Mouse (Mus musculus) CD4-positive helper T cell, adult 2 months (primary cell): ENCODE results near the gene Crim1.

Experiments
- DNase-seq: peaks from one replicate; pipeline ENCODE4 v3.0.0-alpha.2; 2012; ENCODE audit warnings: low read depth, missing footprints, low spot score

The Crim1 gene

DNA sequence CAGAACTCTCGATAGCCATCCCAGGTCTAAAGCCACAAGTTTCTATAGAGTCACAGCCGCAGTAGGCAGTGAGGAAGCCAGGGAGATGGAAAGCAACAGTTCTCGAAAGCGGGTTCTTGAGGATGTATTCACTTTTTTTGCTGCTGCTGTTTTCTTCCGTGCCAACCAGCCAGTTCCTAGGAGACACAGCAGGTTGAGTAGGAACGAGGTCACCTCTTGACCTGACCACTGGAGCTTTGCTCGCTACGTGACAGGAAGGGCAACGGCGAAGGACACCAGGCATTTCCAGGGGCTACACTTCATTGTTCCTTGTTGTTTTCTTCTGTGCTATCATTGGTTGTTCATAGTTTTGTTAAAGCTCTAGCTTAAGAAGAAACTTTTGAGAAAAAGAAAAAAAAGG, 174.7 kb downstream of the Crim1 start:
- no peak for DNase-seq

DNA sequence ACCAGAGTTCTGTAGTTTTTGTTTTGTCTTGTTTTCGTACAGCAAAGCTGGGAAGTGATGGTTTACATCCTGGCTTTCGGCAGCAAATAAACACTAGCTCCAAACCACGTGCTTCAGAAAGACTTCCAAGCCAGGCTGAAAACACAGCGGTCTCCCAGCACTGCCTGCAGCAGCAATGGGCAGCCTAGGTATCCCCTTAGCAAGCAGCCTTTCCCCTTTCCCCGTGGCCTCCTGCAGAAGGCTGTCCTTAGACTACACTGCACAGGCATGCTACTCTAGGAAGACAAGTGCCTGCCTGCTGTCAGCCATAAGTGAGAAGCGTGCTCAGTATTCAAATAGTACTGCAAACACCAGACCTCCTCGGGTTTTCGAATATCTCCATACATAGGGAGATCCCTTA, 176.5 kb downstream of the Crim1 start:
- no peak for DNase-seq

DNA sequence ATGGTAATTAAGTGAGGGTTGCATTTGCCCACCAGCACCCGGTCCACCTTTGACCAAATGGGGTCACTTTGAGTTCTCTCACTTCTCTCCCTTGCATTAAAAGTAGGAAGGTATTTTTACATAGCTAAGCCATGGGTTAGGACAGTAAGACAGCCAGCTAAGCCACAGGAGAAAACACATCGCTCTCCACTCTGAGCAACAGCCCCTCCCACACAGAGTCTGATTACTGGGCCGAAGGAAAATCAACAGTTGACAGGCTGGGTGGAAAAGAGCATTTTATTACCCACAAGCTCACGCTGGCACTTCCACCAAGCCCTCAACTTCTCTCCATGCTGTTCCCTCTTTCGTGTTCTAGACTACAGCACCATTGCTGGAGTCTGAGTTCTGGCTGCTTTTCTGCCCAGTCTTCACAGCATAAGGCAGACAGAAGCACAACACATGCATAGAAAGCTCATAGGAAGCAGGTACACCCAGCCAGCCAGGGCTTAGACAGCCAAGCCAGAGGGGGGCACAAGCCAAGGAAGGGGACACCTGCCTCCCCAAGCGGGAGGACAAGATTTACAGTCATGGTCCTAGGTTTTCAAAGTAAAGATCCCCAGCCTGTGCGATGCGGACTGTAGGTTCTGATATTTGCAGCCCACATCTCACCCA, 179.2 kb downstream of the Crim1 start:
- DNase-seq, result no peak

DNA sequence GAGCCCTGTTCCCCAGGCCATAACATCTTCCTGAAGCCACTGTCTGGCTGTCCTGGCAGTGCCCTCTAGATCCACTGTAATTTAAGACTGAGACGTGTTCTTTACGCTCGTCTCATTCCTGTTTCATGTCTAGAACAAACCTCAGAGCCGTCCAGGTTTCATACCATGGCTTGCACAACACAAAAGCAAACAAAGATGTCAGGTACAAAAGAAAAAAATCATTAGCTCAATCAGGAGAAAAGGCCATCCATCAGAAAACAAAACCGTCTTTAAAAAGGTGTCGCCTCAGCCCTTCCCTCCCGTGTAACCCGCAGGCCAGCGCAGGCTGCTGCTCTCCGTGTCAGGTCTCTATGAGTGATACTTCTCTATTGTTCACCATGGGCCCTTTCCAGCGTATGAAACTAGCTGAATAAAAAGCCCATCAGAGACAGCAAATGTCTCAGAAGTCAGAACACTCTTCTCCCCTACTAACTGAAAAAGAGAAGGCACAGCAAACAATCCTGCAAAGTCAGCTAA, 179.7 kb downstream of the Crim1 start:
- DNase-seq, result no peak

DNA sequence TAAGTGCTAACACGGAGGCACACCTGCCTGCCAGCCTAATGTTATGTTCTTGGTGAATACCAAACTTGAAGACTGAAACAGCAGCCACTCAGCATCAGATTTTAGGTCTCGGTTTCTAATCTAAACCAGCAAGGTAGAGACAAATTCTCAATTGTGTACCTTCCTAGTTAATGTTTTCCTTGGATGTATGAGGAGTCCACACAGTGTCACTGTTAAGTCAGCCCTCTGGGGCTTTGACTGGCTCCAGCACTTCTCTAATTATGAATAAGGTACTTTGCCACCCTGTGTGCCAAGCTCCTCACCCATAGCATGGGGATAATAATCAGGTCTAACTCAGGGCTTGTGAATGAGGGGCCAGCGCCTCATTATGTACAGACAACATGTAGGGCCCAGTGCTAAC, 182.3 kb downstream of the Crim1 start:
- no peak for DNase-seq

DNA sequence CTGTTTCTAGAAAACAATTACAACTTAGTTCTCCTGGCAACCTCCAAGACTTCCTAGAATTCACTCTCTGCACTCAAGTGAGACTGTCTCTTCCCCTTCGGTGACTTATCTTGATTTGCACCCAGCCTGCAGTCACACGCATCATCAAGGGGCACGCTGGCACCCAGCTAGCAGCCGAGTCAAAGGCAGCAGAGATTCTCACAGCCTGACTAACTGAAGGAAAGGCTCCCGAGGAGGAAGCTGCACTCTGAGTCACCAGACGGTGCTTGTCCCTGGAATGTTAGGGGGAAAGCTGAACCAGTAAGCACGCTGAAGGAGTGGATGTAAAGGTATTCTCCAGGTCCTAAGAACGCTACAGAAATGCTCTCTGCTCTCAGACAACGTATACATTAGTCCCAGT, 187.6 kb downstream of the Crim1 start:
- no peak for DNase-seq

DNA sequence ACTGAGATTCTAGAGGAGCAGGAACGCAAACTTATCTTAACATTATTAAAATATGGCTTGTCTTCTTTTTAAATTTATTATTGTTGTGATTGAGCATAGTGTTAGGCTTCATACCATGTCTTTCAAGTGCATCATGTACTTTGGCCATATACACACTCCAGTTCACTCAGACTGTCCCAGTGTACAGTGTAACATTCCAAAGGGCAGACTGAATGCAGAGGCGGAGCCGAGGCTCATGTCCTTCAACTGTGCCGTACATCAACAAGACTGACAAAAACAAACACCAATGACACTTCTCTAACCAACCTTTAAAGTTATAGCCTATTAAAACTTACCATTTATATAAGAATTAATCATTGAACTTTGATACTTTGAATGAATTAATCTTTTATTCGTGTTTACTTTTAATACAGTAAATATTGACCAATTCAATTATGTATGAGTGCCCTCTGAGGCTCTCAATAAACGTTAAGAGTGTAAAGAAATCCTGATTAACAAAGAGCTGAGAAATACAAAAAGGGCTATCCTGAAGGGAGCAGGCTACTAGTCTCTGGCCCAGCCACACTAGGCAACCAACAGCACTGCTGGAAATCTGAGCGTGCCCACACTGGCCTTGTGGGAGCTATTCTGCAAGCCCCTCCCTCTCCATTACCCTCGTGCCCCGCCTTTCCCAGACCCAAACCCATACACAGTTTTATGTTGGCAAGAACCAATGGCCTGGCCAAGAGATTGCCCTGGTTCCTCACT, 188.2 kb downstream of the Crim1 start:
- no peak for DNase-seq

DNA sequence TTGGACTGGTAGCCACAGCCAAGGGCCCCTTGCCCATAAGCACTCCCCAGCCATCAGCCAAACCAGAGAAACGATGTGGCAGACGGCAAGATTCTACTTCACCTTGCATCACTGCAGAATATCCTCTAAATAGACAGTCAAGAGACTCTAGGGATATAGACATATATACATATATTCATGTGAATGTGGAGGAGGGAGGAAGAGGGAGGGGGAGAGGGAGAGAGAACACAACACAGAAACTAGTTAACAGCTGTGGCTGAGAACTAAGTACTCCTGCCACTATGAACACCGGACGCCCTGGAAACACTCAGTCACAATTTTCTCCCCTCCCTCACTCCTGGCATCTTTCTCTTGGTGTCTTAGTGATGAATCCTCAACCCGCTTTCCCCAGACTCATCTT, 189.5 kb downstream of the Crim1 start:
- DNase-seq, result no peak

DNA sequence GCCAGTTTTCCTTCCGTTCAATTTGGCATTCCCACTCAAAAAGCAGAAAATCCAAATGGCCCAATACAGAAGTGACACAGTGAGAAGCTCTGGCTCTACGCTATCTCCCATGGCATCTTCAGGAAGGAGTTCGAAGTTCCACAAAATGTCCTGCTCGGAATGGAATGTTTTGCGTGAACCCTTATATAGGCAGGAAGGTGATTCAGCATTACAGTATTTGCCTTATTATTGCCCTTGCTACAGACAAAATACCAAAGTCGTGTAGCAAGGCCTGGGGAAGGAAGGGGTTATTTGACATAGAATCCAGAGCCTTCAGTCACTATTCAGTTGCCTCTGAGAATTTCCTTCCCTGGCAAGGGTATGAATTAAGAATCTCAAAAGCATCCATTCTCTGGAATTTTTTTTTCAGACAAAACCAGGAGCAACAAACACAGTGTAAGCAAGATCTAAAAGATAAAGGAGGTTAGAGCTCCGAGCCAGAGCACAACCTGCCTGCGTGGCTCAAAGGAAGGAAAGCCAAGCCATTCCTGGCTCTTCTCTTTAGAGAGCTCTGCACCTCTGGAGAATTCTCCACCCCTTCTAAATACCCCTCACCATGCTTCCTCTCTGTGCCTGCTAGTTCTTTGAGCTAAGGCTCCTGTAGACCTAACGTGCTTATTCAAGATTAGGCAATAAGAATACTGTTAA, 192.5 kb downstream of the Crim1 start:
- DNase-seq, result no peak

DNA sequence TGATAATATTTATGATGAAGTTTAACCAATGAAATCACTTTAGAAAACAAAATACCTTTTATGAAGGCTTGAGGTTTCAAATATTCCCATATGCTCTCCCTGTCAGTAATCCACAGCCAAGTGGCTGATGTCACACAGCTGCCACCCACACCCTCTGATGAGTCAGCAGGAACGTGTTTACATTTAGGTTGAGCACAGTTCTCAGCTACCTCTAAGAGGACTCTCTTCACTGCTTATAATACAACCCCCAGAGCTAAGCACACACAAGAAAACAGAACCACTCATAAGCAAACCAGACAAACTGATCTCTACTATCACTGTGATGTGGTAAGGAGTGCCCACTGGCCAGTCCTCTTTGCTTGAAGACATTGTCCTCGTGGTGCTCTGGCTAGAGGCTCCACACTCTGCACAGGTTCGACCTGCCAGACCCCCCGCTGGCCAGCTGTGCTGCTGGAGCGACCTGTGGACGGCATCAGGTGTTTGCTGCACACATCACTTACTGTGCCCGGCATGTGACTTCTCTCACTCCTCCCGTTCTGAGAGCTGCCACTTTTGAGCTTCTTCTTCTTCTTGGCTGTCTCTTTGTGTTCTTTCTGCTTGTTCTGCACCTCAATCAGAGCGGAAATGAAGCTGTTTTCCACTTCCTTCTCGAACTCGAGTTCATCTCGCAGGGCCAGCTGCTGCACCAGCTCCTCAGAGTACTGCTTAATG, 200.2 kb downstream of the Crim1 start:
- peak; percentile 50 for DNase-seq

DNA sequence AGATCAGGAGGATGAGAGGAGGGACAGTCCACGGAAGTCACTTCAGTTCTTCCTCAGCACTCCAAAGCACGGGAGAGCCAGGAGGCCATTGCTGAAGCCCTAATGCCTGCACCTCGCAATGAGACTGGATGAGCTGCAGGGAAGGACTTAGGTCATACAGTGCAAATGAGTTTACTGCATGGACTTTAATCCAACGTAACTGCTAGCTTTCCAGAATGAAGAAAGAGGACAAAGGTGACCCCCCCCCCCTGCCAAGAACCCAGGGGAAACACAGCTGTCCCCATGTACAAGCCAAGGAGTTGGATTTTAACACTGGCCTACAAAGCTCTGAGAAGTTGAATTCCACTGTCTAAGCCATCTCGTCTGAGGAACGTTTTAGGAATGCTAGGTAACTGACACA, 201.3 kb downstream of the Crim1 start:
- DNase-seq, result no peak

DNA sequence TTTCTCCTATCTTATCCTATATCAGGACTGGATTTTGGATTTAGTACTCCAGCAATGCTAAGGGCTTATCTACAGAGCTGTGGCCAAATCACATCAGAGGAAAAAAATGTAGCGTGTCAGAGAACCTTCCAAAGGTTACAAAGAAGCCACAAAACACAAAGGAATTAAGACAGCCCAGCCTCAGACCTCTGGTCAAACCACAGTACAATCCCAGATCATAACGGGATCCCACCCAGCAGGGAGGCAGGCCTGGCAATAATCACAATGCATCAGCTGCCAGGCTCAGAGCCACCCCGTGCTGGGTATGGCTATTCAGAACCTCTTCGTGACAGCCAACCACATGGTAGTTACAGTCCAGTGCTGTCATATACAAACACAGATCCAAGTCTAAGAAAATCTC, 201.7 kb downstream of the Crim1 start:
- DNase-seq, result no peak

DNA sequence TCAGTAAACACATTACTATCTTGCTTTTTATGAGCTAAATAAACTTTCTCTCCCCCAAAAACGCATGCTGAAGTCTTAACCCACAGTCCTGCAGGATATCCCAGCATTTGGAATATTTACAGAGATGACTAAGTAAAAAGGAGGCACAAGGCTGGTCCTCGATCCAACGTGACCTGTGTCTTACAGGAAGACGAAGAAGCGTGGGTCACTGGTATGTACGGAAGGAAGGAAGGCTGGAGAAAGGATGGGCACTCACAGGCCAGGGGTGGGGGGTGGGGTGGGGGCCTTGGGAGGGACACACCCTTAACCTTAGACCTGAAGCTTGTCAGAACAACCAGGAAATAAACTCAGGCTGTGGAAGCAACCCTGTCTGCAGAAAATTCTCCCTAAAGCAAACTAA, 202.1 kb downstream of the Crim1 start:
- DNase-seq, result no peak

DNA sequence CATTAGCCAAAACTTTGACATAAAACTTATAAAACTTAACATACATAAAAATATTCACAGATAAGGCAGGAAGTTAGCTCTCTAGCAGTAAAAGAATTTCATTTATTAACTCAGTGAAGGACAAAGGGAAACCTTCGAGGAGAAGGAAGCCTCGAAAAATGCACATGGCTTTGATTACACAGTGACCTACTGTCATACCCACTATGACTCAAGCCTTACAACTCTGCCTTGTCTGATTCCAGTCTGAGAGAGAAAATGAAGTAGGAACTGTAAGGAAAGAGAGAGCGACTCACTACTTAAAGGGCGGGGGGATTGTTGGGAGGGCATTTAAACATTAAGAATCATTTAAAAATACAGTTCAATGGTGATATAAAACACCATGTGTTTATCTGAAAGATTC, 203.2 kb downstream of the Crim1 start:
- DNase-seq, result no peak

DNA sequence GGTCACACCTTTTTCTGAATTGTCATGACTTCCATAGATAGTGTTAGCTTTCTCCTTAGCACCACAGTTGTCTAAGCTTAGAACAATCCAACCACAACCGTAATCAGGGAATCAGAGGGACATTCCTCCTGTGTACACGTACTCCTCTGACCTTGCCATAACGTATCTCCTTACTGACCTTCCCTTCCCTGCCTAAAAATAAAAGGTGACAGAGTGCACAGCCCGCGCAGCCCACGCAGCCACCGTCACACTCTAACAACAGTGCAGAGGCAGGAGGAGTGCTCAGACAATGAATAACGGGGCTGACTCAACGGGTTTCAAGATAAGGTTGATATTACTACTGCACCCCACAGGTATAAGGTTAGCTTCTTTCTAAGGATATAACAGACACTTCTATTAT, 203.8 kb downstream of the Crim1 start:
- DNase-seq, result no peak

DNA sequence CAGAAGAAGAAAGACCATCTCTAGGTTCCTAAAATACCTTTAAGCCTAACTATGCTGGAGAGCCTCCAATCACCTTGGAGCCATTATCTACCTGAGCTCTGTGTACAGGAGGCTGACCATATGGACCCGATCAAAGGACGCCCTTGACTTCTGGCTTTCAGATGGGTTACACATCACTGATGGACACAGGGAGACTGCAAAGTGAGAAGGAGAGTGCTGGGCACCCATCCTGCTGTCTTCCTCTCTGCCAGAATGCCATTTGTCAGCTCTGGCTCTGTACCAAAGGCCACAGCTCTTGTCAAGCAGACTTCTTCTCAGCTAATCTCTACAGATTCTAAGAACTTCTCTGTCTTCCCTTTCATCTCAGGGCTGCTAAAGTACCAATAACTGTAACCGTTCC, 205.3 kb downstream of the Crim1 start:
- DNase-seq, result no peak

DNA sequence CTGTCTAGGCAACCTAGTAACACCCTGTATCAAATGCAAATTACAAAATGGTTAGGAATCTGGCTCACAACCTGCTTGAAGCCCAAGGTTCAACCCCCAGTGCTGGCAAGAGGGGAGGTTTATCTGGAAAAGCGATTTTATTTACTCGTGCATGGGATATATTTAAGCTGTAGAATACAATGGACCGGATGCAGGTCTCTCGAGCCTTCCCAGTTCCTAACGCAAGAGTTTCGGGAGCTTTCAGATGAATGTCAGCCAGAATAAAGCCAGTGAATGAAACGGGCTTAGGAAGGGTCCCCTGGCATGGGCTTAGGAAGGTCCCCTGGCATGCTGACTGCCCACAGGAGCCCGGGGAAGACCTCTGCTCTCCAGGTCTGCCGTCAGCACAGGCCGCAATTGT, 206.8 kb downstream of the Crim1 start:
- no peak for DNase-seq

DNA sequence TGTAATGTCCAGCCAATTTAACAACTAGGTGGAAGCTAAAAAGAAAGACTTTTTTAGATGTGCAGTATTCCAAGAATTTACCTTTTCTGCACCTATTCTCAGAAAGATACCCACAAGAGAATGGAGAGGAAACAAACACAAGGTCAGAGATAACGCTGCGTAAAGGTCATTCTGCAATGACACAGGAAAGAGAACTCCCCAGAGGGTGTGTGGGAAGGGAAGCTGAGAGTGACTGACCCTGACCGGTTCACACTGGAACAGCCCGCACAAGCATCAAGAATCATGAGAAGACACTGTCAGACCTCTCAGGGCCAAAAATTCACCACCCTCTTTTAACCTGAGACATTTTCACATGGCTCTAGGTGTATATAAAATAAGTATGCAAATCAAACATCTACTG, 207.5 kb downstream of the Crim1 start:
- DNase-seq, result no peak

DNA sequence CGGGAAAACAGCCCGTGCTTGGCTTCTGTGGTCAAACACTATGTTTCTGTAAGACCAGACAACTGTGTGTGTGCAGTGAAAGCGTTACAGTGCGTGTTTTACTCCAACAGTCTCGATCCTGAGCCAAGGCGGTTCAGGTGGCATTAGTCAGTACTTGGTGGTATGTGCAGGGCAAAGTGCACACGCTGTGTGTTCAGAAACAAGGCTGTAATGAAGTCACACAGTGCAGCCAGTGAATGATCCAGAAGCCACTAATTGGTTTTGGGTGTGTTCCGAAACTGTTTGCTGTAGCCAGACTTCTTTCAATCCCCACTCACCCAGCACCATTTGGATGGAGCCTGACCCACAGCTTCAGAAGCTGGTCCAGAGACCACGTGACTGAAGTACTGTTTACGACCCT, 208.3 kb downstream of the Crim1 start:
- DNase-seq, result no peak

DNA sequence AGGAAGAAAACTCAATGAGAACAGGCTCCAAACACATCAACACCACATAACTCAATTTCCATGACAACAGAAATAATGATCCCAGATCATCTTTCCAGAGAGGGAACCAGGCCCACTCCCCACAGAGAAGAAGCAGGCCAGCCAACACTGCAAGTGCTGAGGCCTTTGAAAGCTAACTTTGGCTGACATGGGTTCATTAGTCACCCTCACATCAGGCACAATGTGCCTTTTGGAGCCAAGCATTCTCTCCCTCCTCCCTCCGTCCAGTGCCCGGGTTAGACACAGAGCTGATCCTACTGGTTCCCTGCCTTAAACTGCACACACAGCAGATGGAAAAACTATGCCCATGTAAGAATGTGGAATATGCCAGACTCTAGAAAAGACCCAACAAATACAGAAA, 209.9 kb downstream of the Crim1 start:
- DNase-seq, result no peak

DNA sequence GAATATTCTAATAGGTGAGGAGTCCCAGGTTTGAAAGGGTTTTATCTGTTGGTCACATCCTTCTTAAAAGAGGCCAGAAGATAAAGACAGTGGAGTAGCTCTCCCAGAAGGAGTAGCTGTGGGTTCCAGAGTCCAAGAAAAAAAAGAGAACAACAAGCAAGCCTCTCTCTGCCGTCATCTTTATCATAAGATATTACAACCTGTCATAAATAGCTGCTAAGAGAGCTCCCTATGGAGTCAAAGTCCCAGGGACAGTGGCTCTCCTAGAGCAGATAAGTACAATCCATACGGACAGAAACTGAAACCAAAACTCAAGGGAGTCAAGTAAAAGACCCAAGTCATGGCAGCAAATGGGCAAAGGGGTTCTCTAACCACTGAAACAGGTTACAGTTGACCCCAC, 215.2 kb downstream of the Crim1 start:
- DNase-seq, result no peak
